Comparison of ENCODE assay signal across 21 mouse cellular contexts in the genomic region with DNA sequence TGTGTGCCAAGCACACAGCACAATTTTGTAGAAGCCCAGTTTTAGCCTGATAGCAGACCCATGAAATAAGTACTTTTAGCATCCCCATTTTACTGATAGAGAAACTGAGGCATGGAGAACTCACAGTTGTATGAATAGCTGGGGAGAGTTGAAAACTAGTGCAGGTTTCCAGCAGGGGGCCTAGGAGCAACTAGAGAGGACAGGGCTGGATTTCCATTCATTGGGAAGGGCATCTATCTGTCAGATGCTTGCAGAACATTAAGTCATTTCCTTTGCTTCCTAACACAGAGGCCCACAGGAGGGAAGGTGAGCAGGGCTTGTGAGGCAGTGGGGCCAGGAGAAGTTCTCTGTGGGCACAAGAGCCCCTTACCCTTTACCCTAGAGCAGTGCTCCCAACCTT. TPM values are rescaled to one million over a fixed set of nuclear protein-coding genes. Genes with fewer than 3 reads are reported as not detected.
DNase-seq lines count a peak whose midpoint lies in the region; ATAC-seq and TF ChIP-seq lines count a peak whose summit lies in the region.
"Had no signal": no experiment of that assay in that cellular context is flagged by ENCODE, and none has a peak within 500 bp of the region (broad histone marks: within the 10 kb centered on the region; RNA-seq: fewer than 3 reads in every experiment).

No protein-coding gene starts in this region.

- H3K4me3 ChIP-seq in intestine, postnatal 0 days (ENCODE audit: low read depth, low read length): no peak overlapping the region
- H3K4me3 ChIP-seq in intestine, embryonic 15.5 days (replicated peaks): no peak overlapping the region
- no peak overlapping the region for H3K4me3 ChIP-seq in liver, adult 2 months (ENCODE audit: insufficient read depth, low read depth, low read length)
- no peak overlapping the region for H3K4me3 ChIP-seq in liver, embryonic 12.5 days
- no peak overlapping the region for H3K4me3 ChIP-seq in forebrain, embryonic 10.5 days
- H3K4me3 ChIP-seq: embryonic facial prominence, embryonic 15.5 days; heart, embryonic 15.5 days; hindbrain, embryonic 10.5 days; kidney, embryonic 15.5 days; neural tube, embryonic 15.5 days had no signal

- H3K27ac ChIP-seq in intestine, postnatal 0 days (ENCODE audit: low read depth, low read length): no peak overlapping the region
- H3K27ac ChIP-seq in intestine, embryonic 15.5 days: no peak overlapping the region
- no peak overlapping the region for H3K27ac ChIP-seq in liver, adult 2 months (replicated peaks; ENCODE audit: insufficient read depth, low read depth, low read length)
- H3K27ac ChIP-seq in liver, embryonic 12.5 days: no peak overlapping the region
- H3K27ac ChIP-seq in forebrain, embryonic 10.5 days: no peak overlapping the region
- H3K27ac ChIP-seq: embryonic facial prominence, embryonic 15.5 days; heart, embryonic 15.5 days; hindbrain, embryonic 10.5 days; kidney, embryonic 15.5 days; liver, embryonic 14.5 days; neural tube, embryonic 15.5 days had no signal

- TF ChIP-seq POLR2A in liver, adult 2 months (IDR thresholded peaks at IDR 0.05; ENCODE audit: extremely low read depth, insufficient read depth, low read length): no peak

- H3K9ac ChIP-seq in intestine, postnatal 0 days (ENCODE audit: low read depth, low read length): no peak overlapping the region
- no peak overlapping the region for H3K9ac ChIP-seq in intestine, embryonic 15.5 days
- no peak overlapping the region for H3K9ac ChIP-seq in liver, adult 2 months (ENCODE audit: low read depth, low read length)
- H3K9ac ChIP-seq in liver, embryonic 12.5 days: no peak overlapping the region
- H3K9ac ChIP-seq: embryonic facial prominence, embryonic 15.5 days; forebrain, postnatal 0 days; heart, embryonic 15.5 days; kidney, embryonic 15.5 days; liver, embryonic 14.5 days; neural tube, embryonic 15.5 days had no signal

- no peaks in the 10 kb centered on the region for H3K9me3 ChIP-seq in intestine, postnatal 0 days (ENCODE audit: control insufficient read depth)
- no peaks in the 10 kb centered on the region for H3K9me3 ChIP-seq in intestine, embryonic 15.5 days
- H3K9me3 ChIP-seq in liver, embryonic 12.5 days (replicated peaks): no peaks in the 10 kb centered on the region
- H3K9me3 ChIP-seq in forebrain, embryonic 10.5 days: no peaks in the 10 kb centered on the region
- H3K9me3 ChIP-seq: embryonic facial prominence, embryonic 15.5 days; heart, embryonic 15.5 days; hindbrain, embryonic 10.5 days; kidney, embryonic 15.5 days; neural tube, embryonic 15.5 days had no signal

- no peaks in the 10 kb centered on the region for H3K4me1 ChIP-seq in intestine, postnatal 0 days (replicated peaks; ENCODE audit: control insufficient read depth, insufficient read depth, low read length)
- no peaks in the 10 kb centered on the region for H3K4me1 ChIP-seq in intestine, embryonic 15.5 days (replicated peaks)
- no peaks in the 10 kb centered on the region; the same call in 1 of the 2 replicates for H3K4me1 ChIP-seq in liver, adult 2 months (ENCODE audit: control insufficient read depth, insufficient read depth, low read length)
- H3K4me1 ChIP-seq in liver, embryonic 12.5 days: peaks cover 11% of the 10 kb centered on the region; the same call in 1 of the 2 replicates
- H3K4me1 ChIP-seq in forebrain, embryonic 10.5 days: no peaks in the 10 kb centered on the region
- H3K4me1 ChIP-seq: embryonic facial prominence, embryonic 15.5 days; heart, embryonic 15.5 days; kidney, embryonic 15.5 days had no signal

- peak; percentile 14 for DNase-seq in liver, adult 2 months (ENCODE audit: extremely low read depth, low read depth, low spot score)
- DNase-seq in 416B (ENCODE audit: low read depth): peak; percentile 42
- peak; percentile 21 for DNase-seq in adipocyte (ENCODE audit: low spot score)
- DNase-seq in forebrain, embryonic 10.5 days (ENCODE audit: extremely low spot score, low spot score): no peak
- DNase-seq: cerebellum, adult 18-20 months; cerebellum, postnatal 36 days; forebrain, postnatal 0 days; layer of hippocampus, adult 9-11 months; midbrain, embryonic 14.5 days; right cerebral cortex, postnatal 14 days; thymus, adult 18-20 months had no signal

- no peaks in the 10 kb centered on the region for H3K27me3 ChIP-seq in intestine, postnatal 0 days (replicated peaks; ENCODE audit: control insufficient read depth, insufficient read depth, low read length)
- no peaks in the 10 kb centered on the region for H3K27me3 ChIP-seq in intestine, embryonic 15.5 days (replicated peaks)
- no peaks in the 10 kb centered on the region; the same call in 1 of the 2 replicates for H3K27me3 ChIP-seq in liver, adult 2 months (ENCODE audit: control insufficient read depth, insufficient read depth, low read length)
- H3K27me3 ChIP-seq in liver, embryonic 12.5 days (replicated peaks): no peaks in the 10 kb centered on the region
- H3K27me3 ChIP-seq in forebrain, embryonic 10.5 days (ENCODE audit: poor library complexity, severe bottlenecking): no peaks in the 10 kb centered on the region
- H3K27me3 ChIP-seq: embryonic facial prominence, embryonic 15.5 days; heart, embryonic 15.5 days; kidney, embryonic 15.5 days; neural tube, embryonic 15.5 days had no signal

- TF ChIP-seq CTCF in intestine, postnatal 0 days (IDR thresholded peaks at IDR 0.05; ENCODE audit: low read depth): peak; percentile 53
- peak; percentile 15; the same call in 1 of the 2 replicates for TF ChIP-seq CTCF in liver, adult 2 months (IDR thresholded peaks at IDR 0.05; ENCODE audit: low read depth, low read length)

- ATAC-seq in intestine, postnatal 0 days: no peak
- ATAC-seq in intestine, embryonic 15.5 days: no peak
- ATAC-seq in liver, embryonic 12.5 days: no peak
- ATAC-seq in frontal cortex, adult (ENCODE audit: low TSS enrichment): no peak
- ATAC-seq: forebrain, postnatal 0 days had no signal

- H3K36me3 ChIP-seq in intestine, postnatal 0 days (ENCODE audit: control insufficient read depth, insufficient read depth): no peaks in the 10 kb centered on the region
- no peaks in the 10 kb centered on the region for H3K36me3 ChIP-seq in intestine, embryonic 15.5 days
- H3K36me3 ChIP-seq in liver, adult 2 months (ENCODE audit: control insufficient read depth, insufficient read depth, low read length): no peaks in the 10 kb centered on the region
- no peaks in the 10 kb centered on the region for H3K36me3 ChIP-seq in liver, embryonic 12.5 days
- H3K36me3 ChIP-seq in forebrain, embryonic 10.5 days (replicated peaks): no peaks in the 10 kb centered on the region
- H3K36me3 ChIP-seq: embryonic facial prominence, embryonic 15.5 days; heart, embryonic 15.5 days; hindbrain, embryonic 10.5 days; kidney, embryonic 15.5 days; neural tube, embryonic 15.5 days had no signal

- H3K79me2 ChIP-seq in liver, adult 2 months (ENCODE audit: control insufficient read depth, insufficient read depth, low read length): no peaks in the 10 kb centered on the region

- no peak overlapping the region for H3K4me2 ChIP-seq in intestine, postnatal 0 days (replicated peaks; ENCODE audit: low read depth)
- no peak overlapping the region for H3K4me2 ChIP-seq in intestine, embryonic 15.5 days (replicated peaks)
- no peak overlapping the region for H3K4me2 ChIP-seq in liver, embryonic 12.5 days
- H3K4me2 ChIP-seq: embryonic facial prominence, embryonic 15.5 days; heart, embryonic 15.5 days; kidney, embryonic 15.5 days; neural tube, embryonic 15.5 days had no signal

RNA-seq across cellular contexts. Expression of gene Rin3, which starts 27.8 kb away (rescaled TPM):
- polyA plus RNA-seq in intestine, postnatal 0 days (2015; fragmentation: Nextera tagmentation; extraction: Ambion mirVana): 8.8 and 10.5 TPM in 2 replicates
- 9.4 and 11.8 TPM in 2 replicates for polyA plus RNA-seq in intestine, embryonic 15.5 days (2015; fragmentation: Nextera tagmentation; extraction: Ambion mirVana)
- total RNA-seq in liver, adult 2 months (2014; rRNA removed): 4.9 and 9.2 TPM in 2 replicates
- 8.4 and 12.0 TPM in 2 replicates for polyA plus RNA-seq in liver, adult 2 months (2012; rRNA removed)
- 5.8 and 10.3 TPM in 2 replicates for polyA plus RNA-seq in liver, embryonic 12.5 days (2016; fragmentation: Nextera tagmentation; extraction: Ambion mirVana)
- polyA plus RNA-seq in forebrain, embryonic 10.5 days (2016; fragmentation: Nextera tagmentation; extraction: Ambion mirVana): 2.8 and 3.3 TPM in 2 replicates
